Mouse (Mus musculus) bone marrow, adult 2 months (tissue): ENCODE results near the gene Scrn3.

Experiments used
- CTCF ChIP-seq: fragments of 200-500 bp; IDR thresholded peaks from 2 replicates; pipeline ENCODE4 v1.5.1; 2011; ENCODE audit warnings: low read length, control low read depth; ENCODE audit not compliant: control insufficient read depth, insufficient read depth
- POLR2A ChIP-seq: fragments of 200-500 bp; IDR thresholded peaks from 2 replicates; pipeline ENCODE4 v1.6.1; 2011; ENCODE audit warnings: low read depth, mild to moderate bottlenecking, control low read depth, low read length, borderline replicate concordance; ENCODE audit not compliant: control insufficient read depth

DNA sequence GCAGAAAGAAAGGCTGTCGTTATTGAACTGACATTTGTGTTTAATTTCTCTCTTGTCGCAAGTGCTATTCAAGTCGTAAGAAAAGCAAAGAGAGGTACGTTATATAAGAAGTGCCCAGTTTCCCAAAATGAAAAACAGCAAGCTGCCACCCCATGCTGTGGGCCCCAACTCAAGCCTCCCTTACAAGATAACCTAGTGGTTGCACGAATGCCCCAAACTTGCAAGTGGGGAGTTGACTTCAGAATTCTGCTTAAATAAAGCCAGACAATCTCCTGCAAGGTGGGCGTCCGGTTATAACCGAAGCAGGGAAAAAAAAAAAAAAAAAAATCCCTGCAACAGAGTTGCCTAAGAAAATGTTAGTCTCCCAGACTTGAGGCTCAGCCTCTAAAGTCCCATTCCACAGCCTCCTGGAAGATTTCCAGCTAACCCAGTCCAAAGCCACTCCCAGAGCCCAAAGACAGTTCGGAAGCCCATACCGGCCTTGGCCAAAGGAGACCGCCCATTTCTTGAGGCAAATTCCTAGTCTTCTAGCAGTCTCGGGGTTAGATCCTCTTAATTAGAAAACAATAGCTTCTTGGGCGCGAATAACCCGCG lies 49.1 kb upstream of the Scrn3 start:
- TF ChIP-seq POLR2A (no peak), CTCF (no peak)
